Mouse (Mus musculus) G1E (cell line): ENCODE results near the gene Crct1. TPM values are rescaled to one million over a fixed set of nuclear protein-coding genes. Genes with fewer than 3 reads are reported as not detected.

Experiments used
- ATAC-seq: 2 replicates; pipeline ENCODE4 v1.8.0; 2016; ENCODE audit warnings: mild to moderate bottlenecking; ENCODE audit not compliant: insufficient number of reproducible peaks, poor library complexity, low FRiP score, severe bottlenecking; ENCODE audit errors: extremely low read depth
- DNase-seq: peaks from one replicate; pipeline ENCODE4 v3.0.0; 2012; ENCODE audit warnings: low spot score
- H3K27me3 ChIP-seq: 2 replicates; pipeline ENCODE4 v1.6.1; 2012; ENCODE audit warnings: mild to moderate bottlenecking, low read length, inconsistent platforms; ENCODE audit not compliant: insufficient read depth
- H3K36me3 ChIP-seq: replicated peaks from 2 replicates; pipeline ENCODE3; 2012; ENCODE audit warnings: mild to moderate bottlenecking, inconsistent platforms
- H3K4me1 ChIP-seq: 2 replicates; pipeline ENCODE4 v1.6.1; 2012; ENCODE audit warnings: low read depth, low read length, inconsistent platforms, mixed read lengths; ENCODE audit not compliant: insufficient read depth
- H3K4me3 ChIP-seq: 2 replicates; pipeline ENCODE4 v1.5.1; 2012; ENCODE audit warnings: low read depth, mild to moderate bottlenecking, inconsistent platforms, low read length, moderate library complexity, mixed read lengths
- H3K9me3 ChIP-seq: replicated peaks from 2 replicates; pipeline ENCODE4 v1.6.1; 2012; ENCODE audit warnings: inconsistent platforms
- CTCF ChIP-seq: IDR thresholded peaks from 2 replicates; pipeline ENCODE4 v1.5.1; 2012; ENCODE audit warnings: low read depth, low read length, inconsistent platforms, mixed read lengths
- GATA1 ChIP-seq: IDR thresholded peaks from 2 replicates; pipeline ENCODE4 v1.6.1; 2012; ENCODE audit warnings: borderline replicate concordance, low read length, inconsistent platforms, mixed read lengths
- GATA2 ChIP-seq: IDR thresholded peaks from 2 replicates; pipeline ENCODE4 v1.6.1; 2012; ENCODE audit warnings: low read depth, low read length, inconsistent platforms, borderline replicate concordance
- POLR2AphosphoS5 ChIP-seq: IDR thresholded peaks from 2 replicates; pipeline ENCODE4 v1.6.1; 2012; ENCODE audit warnings: low read depth, low read length, inconsistent platforms; ENCODE audit not compliant: insufficient replicate concordance
- TAL1 ChIP-seq: conservative IDR thresholded peaks from 2 replicates; pipeline ENCODE4 v1.6.1; 2012; ENCODE audit warnings: low read depth, low read length, inconsistent platforms, mixed read lengths
- polyA plus RNA-seq: library from polyadenylated mRNA; stranded (reverse); fragments of >175 nt; gene quantifications from 2 replicates; pipeline ENCODE4 v1.2.3, GENCODE M21; 2012
- total RNA-seq, 2 experiments: library from RNA; stranded (forward) in 1 of 2; stranded (reverse) in 1 of 2; fragments of 200-1000 nt in 1 of 2; fragments of >200 nt in 1 of 2; fragmentation: Nextera tagmentation in 1 of 2; gene quantifications; 2 replicates each; pipeline ENCODE4 v1.2.3; 2014 to 2017

The Crct1 gene
- total and polyA plus RNA-seq, 3 experiments = not detected

GRCm38 (mm10) chr3:93023411-93024184 is 8.1 kb upstream of the Crct1 start:
- no peak for DNase-seq
- Histone ChIP-seq H3K4me3 (no peak overlapping the region), H3K9me3 (peaks cover 2% of the 10 kb centered on the region), H3K4me1 (no peaks in the 10 kb centered on the region), H3K36me3 (no peaks in the 10 kb centered on the region), H3K27me3 (no peaks in the 10 kb centered on the region)
- ATAC-seq = no peak
- no peak for TF ChIP-seq GATA1
- TF ChIP-seq GATA2 = no peak
- TF ChIP-seq POLR2AphosphoS5 = no peak
- TF ChIP-seq CTCF = no peak
- TF ChIP-seq TAL1 = no peak

DNA sequence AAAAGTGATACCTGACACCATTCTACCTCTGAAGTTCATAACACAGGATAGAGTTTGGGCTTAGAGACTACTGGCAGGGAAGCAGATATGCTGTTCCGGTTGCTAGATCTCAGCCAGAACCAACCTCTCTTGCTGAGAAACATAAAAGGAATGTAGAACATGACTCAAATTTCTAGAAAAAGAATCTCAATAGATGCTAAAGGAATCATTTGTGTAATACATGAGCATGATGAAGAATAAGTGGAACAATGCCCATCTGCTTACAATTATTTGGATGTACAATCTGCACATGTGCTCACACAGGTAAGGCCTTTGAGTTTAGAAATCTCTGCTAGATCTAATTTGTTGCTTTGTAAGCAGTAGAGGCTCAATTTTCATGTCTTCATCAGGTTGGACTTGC is 5.7 kb upstream of the Crct1 start:
- no peaks in the 10 kb centered on the region for H3K36me3 ChIP-seq
- ATAC-seq (no peak), DNase-seq (no peak)
- no peaks in the 10 kb centered on the region for H3K27me3 ChIP-seq
- TF ChIP-seq GATA2 = no peak
- no peak for TF ChIP-seq CTCF
- no peak for TF ChIP-seq POLR2AphosphoS5
- TF ChIP-seq TAL1 = no peak
- H3K4me3 ChIP-seq = no peak overlapping the region
- no peaks in the 10 kb centered on the region for H3K4me1 ChIP-seq
- peaks cover 9% of the 10 kb centered on the region for H3K9me3 ChIP-seq

DNA sequence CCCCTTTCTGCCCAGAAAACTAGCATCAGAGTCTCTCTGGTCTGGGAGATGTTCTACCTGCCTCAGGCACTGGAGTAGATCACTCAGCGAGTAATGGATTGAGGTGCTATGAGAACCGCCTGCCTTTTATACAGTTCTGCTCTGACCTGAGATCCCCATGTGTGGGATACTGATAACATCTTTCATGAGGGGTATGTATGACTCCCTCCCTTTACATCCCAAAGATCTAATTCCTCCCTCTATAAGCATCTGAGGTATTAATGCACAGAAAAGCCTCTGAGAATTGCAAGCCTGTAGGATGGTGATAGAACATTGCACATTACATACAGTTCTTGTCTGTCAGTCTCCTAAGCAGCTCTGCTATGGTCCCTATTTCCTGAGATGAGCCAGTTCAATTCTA is 3.5 kb upstream of the Crct1 start, which contains the start of gene Lce1m:
TSS of gene Lce1m (minus strand) at position 101 of the 400 bp plus-strand sequence.
- no peak for DNase-seq
- H3K4me1 ChIP-seq = no peaks in the 10 kb centered on the region
- no peak within 1 kb of the TSS for H3K4me3 ChIP-seq
- ATAC-seq = no peak
- TF ChIP-seq TAL1 = no peak
- TF ChIP-seq CTCF = no peak
- no peak for TF ChIP-seq GATA1
- TF ChIP-seq GATA2 = no peak
- no peak for TF ChIP-seq POLR2AphosphoS5
- H3K27me3 ChIP-seq = no peaks in the 10 kb centered on the region
- peaks cover 17% of the 10 kb centered on the region for H3K9me3 ChIP-seq
- no peaks in the 10 kb centered on the region for H3K36me3 ChIP-seq

DNA sequence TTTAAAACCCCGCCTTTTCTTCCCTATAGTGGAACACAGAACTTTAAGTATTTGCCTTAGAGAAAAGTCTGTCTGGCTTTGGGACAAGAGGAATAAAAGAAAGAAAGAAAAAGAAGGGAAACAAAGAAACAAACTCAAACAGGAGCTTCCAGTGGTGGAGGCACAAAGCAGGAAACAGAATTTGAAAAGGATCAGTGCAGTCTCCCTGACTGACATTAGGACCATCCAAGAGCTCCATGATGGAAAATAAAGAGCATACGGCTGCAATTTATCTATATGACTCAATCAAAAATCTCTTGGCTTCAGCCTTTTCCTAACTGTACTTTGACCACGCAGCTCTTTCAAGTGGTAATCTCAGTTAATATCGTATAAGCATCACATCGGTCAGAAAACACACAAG is 616 bp downstream of the Crct1 start:
- Histone ChIP-seq H3K27me3 (no peaks in the 10 kb centered on the region), H3K4me1 (no peaks in the 10 kb centered on the region), H3K9me3 (peaks cover 24% of the 10 kb centered on the region), H3K4me3 (no peak overlapping the region), H3K36me3 (no peaks in the 10 kb centered on the region)
- ATAC-seq (no peak), DNase-seq (no peak)
- no peak for TF ChIP-seq GATA1
- TF ChIP-seq GATA2 = no peak
- no peak for TF ChIP-seq TAL1
- no peak for TF ChIP-seq POLR2AphosphoS5
- TF ChIP-seq CTCF = no peak

- no peak for DNase-seq
- no peak for TF ChIP-seq POLR2AphosphoS5
- TF ChIP-seq CTCF = no peak
- TF ChIP-seq TAL1 = no peak
- TF ChIP-seq GATA1 = no peak
- TF ChIP-seq GATA2 = no peak
- ATAC-seq = no peak
- Histone ChIP-seq H3K4me1 (no peaks in the 10 kb centered on the region), H3K9me3 (peaks cover 24% of the 10 kb centered on the region), H3K4me3 (no peak overlapping the region), H3K27me3 (no peaks in the 10 kb centered on the region), H3K36me3 (no peaks in the 10 kb centered on the region)
Observed at GRCm38 (mm10) chr3:93014378-93014801, 1.1 kb downstream of the Crct1 start.

DNA sequence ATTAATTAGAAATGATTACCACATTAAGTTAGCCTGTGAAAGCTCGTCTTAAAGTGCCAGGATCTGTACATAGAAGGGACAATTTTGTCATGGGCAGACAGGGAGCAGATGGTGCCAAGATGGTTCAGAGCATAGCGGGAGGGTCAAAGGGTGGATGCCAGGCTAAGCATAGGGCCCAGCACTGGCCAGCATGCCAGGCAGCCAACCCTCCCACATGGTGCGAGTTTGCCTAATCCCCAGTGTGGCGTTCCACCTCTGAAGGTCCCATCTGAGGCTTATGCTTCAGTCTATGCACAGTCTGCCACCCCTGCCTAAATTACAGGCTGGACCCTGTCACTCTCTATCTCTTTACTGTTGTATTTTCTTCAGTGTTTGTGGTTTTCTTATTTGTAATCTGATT is 12.6 kb downstream of the Crct1 start:
- TF ChIP-seq CTCF = no peak
- no peak for TF ChIP-seq TAL1
- TF ChIP-seq POLR2AphosphoS5 = no peak
- no peak for TF ChIP-seq GATA2
- no peak for TF ChIP-seq GATA1
- no peak for DNase-seq
- Histone ChIP-seq H3K27me3 (no peaks in the 10 kb centered on the region), H3K4me1 (no peaks in the 10 kb centered on the region), H3K36me3 (no peaks in the 10 kb centered on the region), H3K4me3 (no peak overlapping the region), H3K9me3 (peaks cover 2% of the 10 kb centered on the region; the same call in 1 of the 2 replicates)
- ATAC-seq = no peak
